Mouse (Mus musculus) right cerebral cortex, postnatal 14 days (tissue): Measurements from ENCODE around the gene Hnrnpm.

Source experiments
- DNase-seq: peaks from one replicate; pipeline ENCODE4 v3.0.0; 2022

Gene Hnrnpm

GRCm38 (mm10) chr17:33597271-33597670 is 89.4 kb downstream of the Hnrnpm start:
- no peak for DNase-seq
